Comparison of ENCODE assay signal across 8 mouse cellular contexts in genomic region chr11:98586892-98587563, GRCm38 (mm10). TPM values are rescaled to one million over a fixed set of nuclear protein-coding genes. Genes with fewer than 3 reads are reported as not detected.
DNase-seq lines count a peak whose midpoint lies in the region; ATAC-seq lines count a peak whose summit lies in the region.

TSS of gene Ormdl3 (minus strand) at chr11:98587368.

- peaks cover 12% of the 10 kb centered on the region for H3K4me1 ChIP-seq in hindbrain, embryonic 11.5 days (replicated peaks; ENCODE audit: control insufficient read depth, insufficient read depth, low read length)

- H3K4me3 ChIP-seq in hindbrain, embryonic 11.5 days (ENCODE audit: low read depth, low read length) = peak within 1 kb of the TSS; percentile 68

- H3K9me3 ChIP-seq in hindbrain, embryonic 11.5 days (ENCODE audit: control insufficient read depth, low read length) = no peaks in the 10 kb centered on the region

- peak; percentile 99 for DNase-seq in MN1 (ENCODE audit: low spot score)
- DNase-seq in cerebellum, adult 9-10 months = peak; percentile 96
- peak; percentile 96 to 99 for DNase-seq in frontal cortex, adult 2 months (ENCODE audit: extremely low spot score in 1 of 2, low spot score in 1 of 2)
- DNase-seq in hindbrain, embryonic 11.5 days (ENCODE audit: low spot score) = peak; percentile 99
- peak; percentile 99 for DNase-seq in layer of hippocampus, postnatal 10 days (ENCODE audit: low spot score in 2 of 2)
- peak; percentile 99 for DNase-seq in lung, postnatal 10 days
- DNase-seq in ovary, postnatal 36 days (ENCODE audit: low spot score) = peak; percentile 98
- peak; percentile 98 for DNase-seq in thymus, postnatal 25 days

- WGBS in hindbrain, embryonic 11.5 days = under 1% methylated on average over 46 of the region's 49 CpGs

- no peaks in the 10 kb centered on the region for H3K27me3 ChIP-seq in hindbrain, embryonic 11.5 days (ENCODE audit: control insufficient read depth, insufficient read depth, low read length)

- ATAC-seq in hindbrain, embryonic 11.5 days (ENCODE audit: low FRiP score) = peak; percentile 94

- peak within 1 kb of the TSS; percentile 72 for H3K4me2 ChIP-seq in hindbrain, embryonic 11.5 days (replicated peaks; ENCODE audit: low read depth, low read length)

- peak within 1 kb of the TSS; percentile 37 for H3K27ac ChIP-seq in hindbrain, embryonic 11.5 days (ENCODE audit: low read depth, low read length)

- H3K9ac ChIP-seq in hindbrain, embryonic 11.5 days (ENCODE audit: low read depth, low read length) = peak within 1 kb of the TSS; percentile 75

- H3K36me3 ChIP-seq in hindbrain, embryonic 11.5 days (ENCODE audit: control insufficient read depth, insufficient read depth, low read length) = 0 out of 2 replicates have a peak, but pooled peaks cover 3% of the 10 kb centered on the region

RNA-seq across cellular contexts. Expression of gene Ormdl3, which starts in this region (rescaled TPM):
- 54.6 and 57.1 TPM in 2 replicates for polyA plus RNA-seq in frontal cortex, adult 2 months (2012; rRNA removed)
- 10.9 and 12.2 TPM in 2 replicates for polyA plus RNA-seq in hindbrain, embryonic 11.5 days (2014; fragmentation: Nextera tagmentation; extraction: Ambion mirVana)
- 10 to 100 TPM; 53.6 to 56.9 TPM for total RNA-seq in layer of hippocampus, postnatal 10 days (2021)

Comparison
In these comparisons a context has a peak if more than half of its experiments do, and no peak if none do; other contexts are left out.
1. Peak in every context shown above with its lines: DNase-seq, ATAC-seq, H3K4me3 ChIP-seq and H3K27ac ChIP-seq.